Mouse (Mus musculus) central nervous system, embryonic 11.5 days (tissue): Measurements from ENCODE around the gene Afap1l2. TPM values are rescaled to one million over a fixed set of nuclear protein-coding genes. Genes with fewer than 3 reads are reported as not detected.

ENCODE experiments used
- polyA plus RNA-seq: library from polyadenylated mRNA; depleted of rRNA; stranded (reverse); fragments of >200 nt; gene quantifications from 2 replicates; pipeline ENCODE4 v1.2.3, GENCODE M21; 2012; rRNA removed

The Afap1l2 gene
- 3.6 and 4.7 TPM in 2 replicates for polyA plus RNA-seq

DNA sequence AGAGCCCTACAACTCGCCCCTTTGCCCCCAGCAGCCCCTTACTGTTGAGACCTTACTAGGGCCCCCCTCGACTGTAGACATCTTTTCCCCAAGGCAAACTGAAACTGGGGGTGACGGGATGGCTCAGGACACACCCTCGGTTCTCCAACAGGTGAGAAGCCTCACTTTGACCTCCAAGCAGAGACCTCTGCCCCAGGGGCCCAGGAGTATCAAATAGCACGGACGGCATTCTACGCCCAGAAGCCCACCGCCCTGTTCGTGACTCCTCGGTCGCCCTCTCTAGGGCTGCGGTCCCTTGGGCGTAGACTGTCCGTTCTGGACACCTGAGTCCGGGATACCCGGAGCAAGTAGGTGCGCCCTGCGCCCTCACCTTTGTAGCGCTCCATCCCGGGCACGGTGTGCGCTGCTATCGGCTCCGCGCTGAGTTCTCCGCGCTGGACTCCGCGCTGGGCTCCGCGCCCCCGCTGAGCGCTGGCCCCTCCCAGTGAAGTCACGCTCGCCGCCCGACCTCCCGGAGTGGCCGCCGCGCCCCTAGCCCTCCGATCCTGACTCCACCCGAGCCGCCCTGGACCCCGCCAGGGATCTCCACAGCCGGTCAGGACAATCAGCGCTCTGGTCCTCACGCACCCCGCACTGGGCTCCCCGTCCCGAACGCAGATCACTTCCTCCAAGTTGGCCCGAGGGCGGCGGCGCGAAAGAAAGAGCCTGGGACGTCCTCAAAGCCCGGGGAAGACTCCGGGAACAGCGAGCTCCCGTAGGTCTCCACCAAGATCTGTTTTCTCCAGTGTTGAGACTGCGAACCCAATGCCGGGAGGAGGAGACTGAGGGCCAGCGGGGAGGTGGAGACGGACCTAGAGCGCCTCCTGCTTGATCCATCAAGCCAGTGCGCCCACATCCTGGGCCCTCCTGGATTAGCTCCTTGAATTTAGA lies at the start of gene Afap1l2:
Gene Afap1l2 (minus strand): TSS at position 448 of the 930 bp plus-strand sequence.

DNA sequence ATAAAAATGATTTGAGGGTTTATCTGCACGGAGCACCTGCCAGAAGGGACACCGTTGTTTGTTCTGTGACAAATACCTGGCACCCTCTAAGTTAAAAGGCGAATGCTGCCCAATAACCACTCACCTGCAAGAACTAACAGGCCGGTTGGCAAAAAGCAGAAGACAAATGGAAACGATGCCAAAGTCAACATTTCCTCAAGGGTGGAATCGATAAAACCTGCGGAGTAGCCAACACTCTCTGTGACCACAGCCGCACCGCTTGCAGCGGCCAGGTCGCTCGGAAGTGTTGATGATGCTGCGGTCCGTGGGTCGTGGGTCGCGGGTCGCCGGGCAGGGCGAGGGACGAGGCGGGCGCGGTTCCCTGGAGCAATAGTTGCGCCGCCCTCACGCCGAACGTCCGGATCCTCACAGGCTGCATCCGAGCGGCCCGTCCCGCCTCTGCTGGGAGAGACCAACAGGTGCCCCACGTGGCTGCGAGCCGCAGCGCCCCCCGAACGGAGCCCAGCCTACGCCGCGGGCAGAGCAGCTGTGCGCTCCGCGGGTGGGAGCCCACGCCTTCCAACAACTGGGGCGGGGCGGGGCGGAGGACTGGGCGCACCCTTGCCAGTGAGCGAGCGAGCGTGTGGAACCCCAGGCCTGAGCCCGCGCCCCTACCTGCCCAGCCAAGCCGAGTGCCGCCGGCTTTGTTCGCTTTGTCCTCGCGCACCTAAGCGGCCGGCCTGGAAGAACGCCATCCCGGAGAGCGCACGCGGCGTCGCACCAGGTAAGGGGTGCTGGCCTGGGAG lies 134.0 kb downstream of the Afap1l2 start, which contains the start of gene Vwa2:
Gene Vwa2 (plus strand): TSS at position 434 of the 785 bp plus-strand sequence.

Other genes starting within 250 kb of the Afap1l2 start
- 16.3 and 17.8 TPM in 2 replicates for gene Ccdc186, start 186.0 kb downstream of the Afap1l2 start, polyA plus RNA-seq
- gene Tdrd1, start 182.0 kb downstream of the Afap1l2 start, polyA plus RNA-seq, result 0.36 and 0.94 TPM in 2 replicates
- gene Vwa2, start 134.0 kb downstream of the Afap1l2 start, polyA plus RNA-seq, result 1.1 and 2.4 TPM in 2 replicates